Mouse (Mus musculus): ENCODE data around the gene Defa2.
"Not testable (repeated sequence)": the region's sequence is repeated elsewhere in the genome, so short reads cannot be mapped to it uniquely, and the experiment has no call there.

Defa2 gene

DNA sequence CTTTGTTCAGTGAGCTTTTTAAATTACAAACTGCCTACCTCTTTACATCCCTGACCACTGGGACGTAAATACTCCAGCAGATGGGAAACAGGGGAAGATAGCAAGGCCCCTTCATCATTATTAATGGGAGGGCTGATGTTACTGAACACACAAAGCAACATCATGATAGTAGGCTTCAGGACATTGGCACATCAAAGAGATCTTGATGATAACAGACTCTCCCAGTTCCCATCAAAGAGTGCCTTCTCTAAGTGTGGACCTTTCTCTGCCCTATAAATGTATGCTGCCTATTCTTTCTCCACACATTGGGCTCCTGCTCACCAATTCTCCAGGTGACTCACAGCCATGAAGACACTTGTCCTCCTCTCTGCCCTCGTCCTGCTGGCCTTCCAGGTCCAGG lies at the start of gene Defa2:
Gene Defa2, plus strand, starts transcription at position 301 of the 400 bp plus-strand sequence.
- DNase-seq (ENCODE audit: low spot score) = not testable (repeated sequence)

DNA sequence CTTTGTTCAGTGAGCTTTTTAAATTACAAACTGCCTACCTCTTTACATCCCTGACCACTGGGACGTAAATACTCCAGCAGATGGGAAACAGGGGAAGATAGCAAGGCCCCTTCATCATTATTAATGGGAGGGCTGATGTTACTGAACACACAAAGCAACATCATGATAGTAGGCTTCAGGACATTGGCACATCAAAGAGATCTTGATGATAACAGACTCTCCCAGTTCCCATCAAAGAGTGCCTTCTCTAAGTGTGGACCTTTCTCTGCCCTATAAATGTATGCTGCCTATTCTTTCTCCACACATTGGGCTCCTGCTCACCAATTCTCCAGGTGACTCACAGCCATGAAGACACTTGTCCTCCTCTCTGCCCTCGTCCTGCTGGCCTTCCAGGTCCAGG lies 13.2 kb downstream of the Defa2 start, which contains the start of gene Defa33:
Gene Defa33, plus strand, starts transcription at position 301 of the 400 bp plus-strand sequence.
- not testable (repeated sequence) for DNase-seq (ENCODE audit: low spot score)

DNA sequence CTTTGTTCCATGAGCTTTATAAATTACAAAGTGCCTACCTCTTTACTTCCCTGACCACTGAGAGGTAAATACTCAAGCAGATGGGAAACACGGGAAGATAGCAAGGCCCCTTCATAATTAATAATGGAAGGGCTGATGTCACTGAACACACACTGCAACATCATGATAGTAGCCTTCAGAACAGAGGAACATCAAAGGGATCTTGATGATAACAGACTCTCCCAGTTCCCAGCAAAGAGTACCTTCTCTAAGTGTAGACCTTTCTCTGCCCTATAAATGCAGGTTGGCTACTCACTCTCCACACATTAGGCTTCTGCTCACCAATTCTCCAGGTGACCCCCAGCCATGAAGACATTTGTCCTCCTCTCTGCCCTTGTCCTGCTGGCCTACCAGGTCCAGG lies 48.8 kb downstream of the Defa2 start, which contains the start of gene Defa36:
Gene Defa36, plus strand, starts transcription at position 301 of the 400 bp plus-strand sequence.
- not testable (repeated sequence) for DNase-seq (ENCODE audit: low spot score)
